Mouse (Mus musculus) bone marrow, adult 2 months (tissue): ENCODE measurements around the gene Trhde.

Experiments used
- CTCF ChIP-seq: fragments of 200-500 bp; IDR thresholded peaks from 2 replicates; pipeline ENCODE4 v1.5.1; 2011; ENCODE audit warnings: low read length, control low read depth; ENCODE audit not compliant: control insufficient read depth, insufficient read depth
- POLR2A ChIP-seq: fragments of 200-500 bp; IDR thresholded peaks from 2 replicates; pipeline ENCODE4 v1.6.1; 2011; ENCODE audit warnings: low read depth, mild to moderate bottlenecking, control low read depth, low read length, borderline replicate concordance; ENCODE audit not compliant: control insufficient read depth

DNA sequence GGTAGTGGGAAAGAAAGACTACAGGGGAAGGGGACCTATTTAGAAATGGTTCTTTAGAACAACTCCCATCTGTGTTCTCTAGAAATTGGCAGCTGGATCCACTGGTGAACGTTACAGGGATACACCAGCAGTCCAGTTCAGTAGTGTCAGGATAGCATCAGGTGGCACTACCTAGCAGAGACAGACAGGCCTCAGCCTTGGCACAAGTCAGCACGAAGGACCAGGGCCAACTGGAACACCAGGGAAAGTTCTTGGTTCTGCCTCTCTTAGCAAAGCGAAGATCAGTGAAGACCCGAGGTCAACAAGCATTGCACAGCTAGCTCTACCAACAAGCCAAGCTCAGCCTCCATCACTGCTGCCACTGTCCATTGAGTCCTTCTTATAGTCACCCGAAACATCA is 62.2 kb downstream of the Trhde start:
- no peak for TF ChIP-seq POLR2A
- TF ChIP-seq CTCF: no peak
